8 mouse cellular contexts compared by ENCODE assay signal in the genomic region with DNA sequence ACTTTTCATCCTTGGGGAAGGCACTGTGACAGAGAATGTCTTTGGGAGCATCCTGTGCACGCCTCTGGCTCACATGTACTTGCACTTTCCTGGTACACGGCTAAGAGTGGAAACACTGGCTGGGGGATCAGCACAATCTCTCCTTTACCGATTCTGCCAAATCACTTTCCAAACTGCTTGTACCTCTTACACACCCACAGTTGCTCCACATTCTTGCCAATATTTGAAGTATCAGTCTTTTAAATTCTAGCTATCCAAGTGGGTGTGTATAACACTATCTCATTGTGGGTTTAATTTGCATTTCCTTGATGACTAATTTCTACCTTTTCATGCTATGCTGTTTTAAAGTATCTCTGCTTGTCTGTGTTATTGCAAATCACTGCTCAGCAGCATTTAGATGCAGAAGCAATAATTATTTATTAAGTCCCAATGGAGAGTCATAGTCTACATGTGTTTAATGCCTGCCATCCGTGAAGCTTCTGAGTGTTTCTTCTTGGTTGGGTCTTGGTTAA.
"Had no signal": no experiment of that assay in that cellular context is flagged by ENCODE, and none has a peak within 500 bp of the region (broad histone marks: within the 10 kb centered on the region; RNA-seq: fewer than 3 reads in every experiment).

No protein-coding gene starts in this region.

- DNase-seq: kidney, adult 18-20 months; liver; liver, embryonic 13.5 days; liver, postnatal 0 days; retina, postnatal 1 day; spleen, adult 18-20 months; thymus, postnatal 14 days had no signal

- ATAC-seq: liver, postnatal 0 days; midbrain, embryonic 16.5 days had no signal
